Mouse (Mus musculus): ENCODE data around the gene Accsl.

Accsl gene

GRCm38 (mm10) chr2:93850317-93850944 is 18.5 kb downstream of the Accsl start:
- CTCF ChIA-PET = interaction anchor here (0.5 to 1.8 kb wide), 27 partner anchors 8 to 633 kb away, joined by 3 to 9 read pairs (median 4); partner anchors contain the start of genes Ext2 (in 3 of the 4), Accsl (in 1 of the 4) and Gm13889 (in 1 of the 4)

GRCm38 (mm10) chr2:93849505-93850089 is 19.4 kb downstream of the Accsl start, which contains the start of gene Accs:
Gene Accs (minus strand): TSS chr2:93849943.
- ChIA-PET CTCF (interaction anchor here (0.6 to 1.8 kb wide), 26 partner anchors 9 to 633 kb away, joined by 3 to 9 read pairs (median 3); partner anchors contain the start of genes Ext2 (in 3 of the 4), Accsl (in 1 of the 4) and Gm13889 (in 1 of the 4)), POLR2A (interaction anchor here in 3 of 4 experiments (0.5 to 3.2 kb wide), 43 partner anchors 9 to 668 kb away, joined by 3 to 20 read pairs (median 5); partner anchors contain the start of genes Accsl (in 3 of the 3), Ext2 (in 1 of the 3) and Hsd17b12 (in 1 of the 3))

More at GRCm38 (mm10) chr2:93850317-93850944, 18.5 kb downstream of the Accsl start:
- POLR2A ChIA-PET = interaction anchor here (0.5 to 3.2 kb wide), 42 partner anchors 8 to 669 kb away, joined by 3 to 20 read pairs (median 5); partner anchors contain the start of genes Accsl (in 3 of the 4), Ext2 (in 1 of the 4) and Hsd17b12 (in 1 of the 4)

GRCm38 (mm10) chr2:93841349-93841748 is 27.6 kb downstream of the Accsl start:
- CTCF ChIA-PET = interaction anchor here in 1 of 4 experiments (2.8 kb wide), 1 partner anchor 18 kb away, joined by 15 read pairs; the partner anchor contains the start of gene Ext2

GRCm38 (mm10) chr2:93840109-93840508 is 28.8 kb downstream of the Accsl start:
- ChIA-PET CTCF (interaction anchor here in 3 of 4 experiments (1.1 to 1.7 kb wide), 3 partner anchors 17 to 370 kb away, joined by 3 to 4 read pairs (median 3); no protein-coding TSS in a partner anchor), POLR2A (interaction anchor here in 1 of 4 experiments (4.0 kb wide), 1 partner anchor 10 kb away, joined by 18 read pairs; the partner anchor contains the start of gene Accs)

More at GRCm38 (mm10) chr2:93841349-93841748, 27.6 kb downstream of the Accsl start:
- POLR2A ChIA-PET = no interaction called here

- ChIA-PET CTCF (interaction anchor here (0.5 to 2.9 kb wide), 7 partner anchors 11 to 369 kb away, joined by 3 to 16 read pairs (median 3); partner anchors contain the start of gene Accs (in 2 of the 4)), POLR2A (interaction anchor here in 2 of 4 experiments (0.6 to 4.8 kb wide), 4 partner anchors 10 to 122 kb away, joined by 4 to 20 read pairs (median 12); partner anchors contain the start of gene Accs (in 2 of the 2))
Observed at GRCm38 (mm10) chr2:93838931-93839330, 30.0 kb downstream of the Accsl start.

GRCm38 (mm10) chr2:93836232-93836785 is 32.6 kb downstream of the Accsl start:
- CTCF ChIA-PET = interaction anchor here in 3 of 4 experiments (0.6 to 5.6 kb wide), 12 partner anchors 13 to 503 kb away, joined by 3 to 125 read pairs (median 4); partner anchors contain the start of gene Ext2 (in 2 of the 3)
- POLR2A ChIA-PET = interaction anchor here in 3 of 4 experiments (0.6 to 4.8 kb wide), 13 partner anchors 8 to 322 kb away, joined by 3 to 20 read pairs (median 4); partner anchors contain the start of genes Accs (in 3 of the 3), Ext2 (in 1 of the 3) and Hsd17b12 (in 1 of the 3)

GRCm38 (mm10) chr2:93835596-93835995 is 33.4 kb downstream of the Accsl start:
- CTCF ChIA-PET = interaction anchor here (0.6 to 5.6 kb wide), 12 partner anchors 12 to 503 kb away, joined by 3 to 125 read pairs (median 4); partner anchors contain the start of gene Ext2 (in 2 of the 4)
- POLR2A ChIA-PET = interaction anchor here in 3 of 4 experiments (0.7 to 4.8 kb wide), 12 partner anchors 9 to 167 kb away, joined by 3 to 20 read pairs (median 4); partner anchors contain the start of genes Accs (in 3 of the 3) and Ext2 (in 1 of the 3)

GRCm38 (mm10) chr2:93823519-93823918 is 45.4 kb downstream of the Accsl start:
- ChIA-PET POLR2A (interaction anchor here (0.5 to 2.3 kb wide), 17 partner anchors 9 to 704 kb away, joined by 3 to 20 read pairs (median 5); partner anchors contain the start of gene Accs (in 2 of the 4)), CTCF (interaction anchor here (0.6 to 2.1 kb wide), 81 partner anchors 9 to 1722 kb away, joined by 3 to 125 read pairs (median 5); partner anchors contain the start of genes Accs (in 2 of the 4), Accsl (in 1 of the 4), Api5 (in 1 of the 4) and Cd82 (in 1 of the 4))

GRCm38 (mm10) chr2:93822045-93822749 is 46.8 kb downstream of the Accsl start, which contains the start of gene Ext2:
Gene Ext2 (minus strand): TSS chr2:93822568.
- ChIA-PET CTCF (interaction anchor here (0.6 to 2.1 kb wide), 33 partner anchors 9 to 555 kb away, joined by 3 to 125 read pairs (median 4); partner anchors contain the start of genes Accs (in 3 of the 4) and Accsl (in 1 of the 4)), POLR2A (interaction anchor here in 3 of 4 experiments (0.6 to 2.3 kb wide), 12 partner anchors 10 to 401 kb away, joined by 3 to 20 read pairs (median 3); partner anchors contain the start of genes Accs (in 2 of the 3) and Accsl (in 1 of the 3))

- CTCF ChIA-PET = interaction anchor here in 1 of 4 experiments (1.0 kb wide), 1 partner anchor 13 kb away, joined by 3 read pairs; no protein-coding TSS in a partner anchor
- POLR2A ChIA-PET = interaction anchor here in 2 of 4 experiments (0.7 to 1.0 kb wide), 3 partner anchors 13 to 586 kb away, joined by 3 to 5 read pairs (median 4); no protein-coding TSS in a partner anchor
Observed at GRCm38 (mm10) chr2:93817791-93818190, 51.2 kb downstream of the Accsl start.

- CTCF ChIA-PET = interaction anchor here (0.7 to 4.6 kb wide), 17 partner anchors 9 to 343 kb away, joined by 3 to 70 read pairs (median 5); partner anchors contain the start of genes Ext2 (in 3 of the 4) and Accsl (in 1 of the 4)
Observed at GRCm38 (mm10) chr2:93813343-93813742, 55.6 kb downstream of the Accsl start.

GRCm38 (mm10) chr2:93811812-93812211 is 57.1 kb downstream of the Accsl start:
- CTCF ChIA-PET = interaction anchor here (0.6 to 4.6 kb wide), 21 partner anchors 8 to 341 kb away, joined by 3 to 70 read pairs (median 4); partner anchors contain the start of gene Ext2 (in 3 of the 4)
- POLR2A ChIA-PET = interaction anchor here in 1 of 4 experiments (0.6 kb wide), 1 partner anchor 130 kb away, joined by 4 read pairs; no protein-coding TSS in a partner anchor

More at GRCm38 (mm10) chr2:93813343-93813742, 55.6 kb downstream of the Accsl start:
- POLR2A ChIA-PET = interaction anchor here in 1 of 4 experiments (0.6 to 1.1 kb wide), 2 partner anchors 65 to 506 kb away, joined by 3 read pairs; no protein-coding TSS in a partner anchor

- ChIA-PET CTCF (interaction anchor here (0.5 to 4.6 kb wide), 58 partner anchors 9 to 1815 kb away, joined by 3 to 70 read pairs (median 4); partner anchors contain the start of genes Accs (in 1 of the 4), Cd82 (in 1 of the 4), Ext2 (in 1 of the 4) and Tspan18 (in 1 of the 4)), POLR2A (interaction anchor here in 3 of 4 experiments (0.7 to 2.0 kb wide), 7 partner anchors 9 to 551 kb away, joined by 3 to 9 read pairs (median 5); no protein-coding TSS in a partner anchor)
Observed at GRCm38 (mm10) chr2:93809931-93810330, 59.0 kb downstream of the Accsl start.

- CTCF ChIA-PET = interaction anchor here in 2 of 4 experiments (0.5 to 4.2 kb wide), 5 partner anchors 23 to 346 kb away, joined by 3 to 27 read pairs (median 6); no protein-coding TSS in a partner anchor
Observed at GRCm38 (mm10) chr2:93808071-93808470, 60.9 kb downstream of the Accsl start.

GRCm38 (mm10) chr2:93807440-93807839 is 61.5 kb downstream of the Accsl start:
- POLR2A ChIA-PET = no interaction called here
- CTCF ChIA-PET = interaction anchor here in 3 of 4 experiments (0.6 to 4.2 kb wide), 8 partner anchors 15 to 389 kb away, joined by 3 to 27 read pairs (median 6); partner anchors contain the start of gene Ext2 (in 1 of the 3)

More at GRCm38 (mm10) chr2:93808071-93808470, 60.9 kb downstream of the Accsl start:
- POLR2A ChIA-PET = no interaction called here

Measured in embryonic stem cell, embryonic (primary cell).